ENCODE assay signal across 16 mouse cellular contexts in genomic region chr4:36131341-36131740, GRCm38 (mm10).
"Had no signal": no experiment of that assay in that cellular context is flagged by ENCODE, and none has a peak within 500 bp of the region (broad histone marks: within the 10 kb centered on the region; RNA-seq: fewer than 3 reads in every experiment).

No protein-coding gene starts in this region.

- DNase-seq: retina, postnatal 1 day; right cerebral cortex, adult 18-20 months; right cerebral cortex, postnatal 14 days; right cerebral cortex, postnatal 25 days; right cerebral cortex, postnatal 4 days; spleen, adult 18-20 months; thymus, adult 18-20 months; thymus, adult 2 months; thymus, postnatal 14 days; thymus, postnatal 25 days; thymus, postnatal 36 days; thymus, postnatal 4 days had no signal

- H3K9ac ChIP-seq: neural tube, embryonic 13.5 days; neural tube, embryonic 15.5 days; stomach, embryonic 15.5 days had no signal

- H3K27me3 ChIP-seq: neural tube, embryonic 13.5 days; neural tube, embryonic 15.5 days; stomach, embryonic 15.5 days had no signal

- H3K4me1 ChIP-seq: neural tube, embryonic 13.5 days; neural tube, embryonic 15.5 days; stomach, embryonic 15.5 days had no signal

- H3K4me2 ChIP-seq: neural tube, embryonic 13.5 days; neural tube, embryonic 15.5 days; stomach, embryonic 15.5 days had no signal

- H3K36me3 ChIP-seq: neural tube, embryonic 13.5 days; neural tube, embryonic 15.5 days; stomach, embryonic 15.5 days had no signal

- H3K9me3 ChIP-seq: neural tube, embryonic 13.5 days; neural tube, embryonic 15.5 days; stomach, embryonic 15.5 days had no signal

- H3K4me3 ChIP-seq: neural tube, embryonic 13.5 days; neural tube, embryonic 15.5 days; stomach, embryonic 15.5 days had no signal

- H3K27ac ChIP-seq: neural tube, embryonic 13.5 days; neural tube, embryonic 15.5 days; stomach, embryonic 15.5 days; stomach, postnatal 0 days had no signal
